In the genomic region with DNA sequence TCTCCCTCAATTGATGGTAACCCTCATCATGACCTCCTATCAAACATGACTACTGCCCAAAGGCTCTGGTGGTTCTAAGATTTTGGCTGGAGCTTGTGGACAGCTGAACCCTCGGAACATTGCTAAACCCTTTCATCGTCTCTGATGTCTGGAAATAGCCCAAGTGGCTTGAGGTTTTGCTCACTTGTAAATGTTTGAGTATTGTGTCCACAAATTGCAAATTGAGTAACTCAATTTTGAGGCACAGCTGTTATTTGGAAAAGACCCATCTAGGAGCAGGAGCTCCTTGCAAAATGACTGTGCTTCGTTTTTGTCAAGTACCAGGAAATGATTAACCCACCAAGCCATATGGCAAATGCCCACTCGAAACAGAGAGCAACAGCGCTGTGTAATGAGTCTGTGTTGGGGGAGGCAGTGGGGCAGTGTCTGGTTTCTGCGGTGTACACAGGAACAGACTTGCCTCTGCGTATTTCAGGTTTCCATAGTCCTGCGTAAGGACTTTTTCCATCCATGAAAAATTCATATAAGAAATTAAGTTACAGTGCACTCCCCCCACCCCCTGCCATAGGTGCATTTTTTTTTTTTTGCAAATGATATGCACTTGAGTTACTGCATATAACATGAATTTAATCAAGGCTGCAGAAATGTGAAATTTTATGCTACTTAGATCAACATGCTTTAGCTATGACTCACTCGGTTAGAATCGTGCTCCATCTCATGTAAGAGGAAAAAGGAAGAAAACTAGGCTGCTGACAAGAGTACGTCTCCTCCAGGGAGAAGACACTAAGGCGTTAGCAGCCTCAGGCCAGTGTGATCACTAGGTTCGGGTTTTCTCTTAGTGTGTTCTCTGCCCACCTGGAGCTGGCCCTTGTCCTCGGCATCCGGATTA, we compare ENCODE assay signal across 13 mouse cellular contexts. TPM values are rescaled to one million over a fixed set of nuclear protein-coding genes. Genes with fewer than 3 reads are reported as not detected.
DNase-seq lines count a peak whose midpoint lies in the region; ATAC-seq and TF ChIP-seq lines count a peak whose summit lies in the region.
"Had no signal": no experiment of that assay in that cellular context is flagged by ENCODE, and none has a peak within 500 bp of the region (broad histone marks: within the 10 kb centered on the region; RNA-seq: fewer than 3 reads in every experiment).

No protein-coding gene starts in this region.

- no peak for TF ChIP-seq CTCF in liver, adult 2 months (IDR thresholded peaks at IDR 0.05; ENCODE audit: low read depth, low read length)
- no peak for TF ChIP-seq CTCF in liver, postnatal 0 days (IDR thresholded peaks at IDR 0.05; ENCODE audit: low read depth)

- no peaks in the 10 kb centered on the region for H3K9me3 ChIP-seq in liver, postnatal 0 days (ENCODE audit: low read length)
- no peaks in the 10 kb centered on the region for H3K9me3 ChIP-seq in embryonic facial prominence, embryonic 14.5 days (ENCODE audit: control insufficient read depth, low read length)
- no peaks in the 10 kb centered on the region for H3K9me3 ChIP-seq in forebrain, embryonic 15.5 days

- H3K79me2 ChIP-seq in liver, adult 2 months (ENCODE audit: control insufficient read depth, insufficient read depth, low read length): no peaks in the 10 kb centered on the region

- no peak overlapping the region for H3K4me3 ChIP-seq in liver, adult 2 months (ENCODE audit: insufficient read depth, low read depth, low read length)
- no peak overlapping the region for H3K4me3 ChIP-seq in liver, postnatal 0 days (ENCODE audit: low read depth, low read length)
- no peak overlapping the region for H3K4me3 ChIP-seq in embryonic facial prominence, embryonic 14.5 days (ENCODE audit: low read depth, low read length)
- no peak overlapping the region for H3K4me3 ChIP-seq in forebrain, embryonic 15.5 days
- H3K4me3 ChIP-seq: erythroblast, embryonic 14.5 days had no signal

- H3K4me2 ChIP-seq in liver, postnatal 0 days (ENCODE audit: low read depth, low read length): no peak overlapping the region
- H3K4me2 ChIP-seq in embryonic facial prominence, embryonic 14.5 days (ENCODE audit: low read depth, low read length): no peak overlapping the region
- no peak overlapping the region for H3K4me2 ChIP-seq in forebrain, embryonic 15.5 days (replicated peaks)

- no peaks in the 10 kb centered on the region for H3K27me3 ChIP-seq in liver, adult 2 months (ENCODE audit: control insufficient read depth, insufficient read depth, low read length)
- no peaks in the 10 kb centered on the region for H3K27me3 ChIP-seq in liver, postnatal 0 days (ENCODE audit: insufficient read depth, low read length)
- no peaks in the 10 kb centered on the region for H3K27me3 ChIP-seq in embryonic facial prominence, embryonic 14.5 days (replicated peaks; ENCODE audit: control insufficient read depth, insufficient read depth, low read length)
- no peaks in the 10 kb centered on the region for H3K27me3 ChIP-seq in forebrain, embryonic 15.5 days

- no peak for ATAC-seq in liver, postnatal 0 days
- ATAC-seq in embryonic facial prominence, embryonic 14.5 days (ENCODE audit: low read depth): peak; percentile 83
- ATAC-seq in megakaryocyte progenitor cell, adult 5-6 weeks (replicated peaks; ENCODE audit: poor library complexity): peak; percentile 19; the same call in 1 of the 2 replicates
- ATAC-seq in forebrain, embryonic 15.5 days (replicated peaks): no peak

- H3K9ac ChIP-seq in liver, adult 2 months (ENCODE audit: low read depth, low read length): no peak overlapping the region
- no peak overlapping the region for H3K9ac ChIP-seq in liver, postnatal 0 days (replicated peaks)
- no peak overlapping the region for H3K9ac ChIP-seq in embryonic facial prominence, embryonic 14.5 days (ENCODE audit: low read depth, low read length)
- no peak overlapping the region for H3K9ac ChIP-seq in forebrain, embryonic 15.5 days (replicated peaks)

- no peaks in the 10 kb centered on the region for H3K4me1 ChIP-seq in liver, adult 2 months (ENCODE audit: control insufficient read depth, insufficient read depth, low read length)
- H3K4me1 ChIP-seq in liver, postnatal 0 days (ENCODE audit: insufficient read depth): no peaks in the 10 kb centered on the region; the same call in 1 of the 2 replicates
- peaks cover 5% of the 10 kb centered on the region; the same call in 1 of the 2 replicates for H3K4me1 ChIP-seq in embryonic facial prominence, embryonic 14.5 days (ENCODE audit: control insufficient read depth, insufficient read depth, low read length)
- no peaks in the 10 kb centered on the region for H3K4me1 ChIP-seq in forebrain, embryonic 15.5 days

- no peak for TF ChIP-seq POLR2A in liver, adult 2 months (IDR thresholded peaks at IDR 0.05; ENCODE audit: extremely low read depth, insufficient read depth, low read length)

- TF ChIP-seq EP300 in liver, postnatal 0 days (IDR thresholded peaks at IDR 0.05; ENCODE audit: low read depth): no peak

- H3K27ac ChIP-seq in liver, adult 2 months (replicated peaks; ENCODE audit: insufficient read depth, low read depth, low read length): no peak overlapping the region
- H3K27ac ChIP-seq in liver, postnatal 0 days (ENCODE audit: low read depth): no peak overlapping the region
- no peak overlapping the region for H3K27ac ChIP-seq in embryonic facial prominence, embryonic 14.5 days (replicated peaks; ENCODE audit: low read depth, low read length)
- no peak overlapping the region for H3K27ac ChIP-seq in forebrain, embryonic 15.5 days (replicated peaks)

- peak; percentile 27 for DNase-seq in gastrocnemius, adult 18-20 months (ENCODE audit: low spot score)
- DNase-seq in gastrocnemius, adult 8-10 months (ENCODE audit: low spot score in 2 of 2): no peak
- DNase-seq in liver, adult 2 months (ENCODE audit: extremely low read depth, low read depth, low spot score): peak; percentile 80
- no peak for DNase-seq in liver, postnatal 0 days
- DNase-seq in embryonic facial prominence, embryonic 14.5 days (ENCODE audit: low spot score): peak; percentile 69
- DNase-seq in cerebellum, adult 8-10 months: no peak
- DNase-seq: cerebellum, postnatal 14 days; gastrocnemius, postnatal 25 days; kidney, adult 18-20 months; midbrain, embryonic 14.5 days had no signal

- H3K36me3 ChIP-seq in liver, adult 2 months (ENCODE audit: control insufficient read depth, insufficient read depth, low read length): no peaks in the 10 kb centered on the region
- H3K36me3 ChIP-seq in liver, postnatal 0 days (replicated peaks; ENCODE audit: insufficient read depth, low read length): no peaks in the 10 kb centered on the region
- H3K36me3 ChIP-seq in embryonic facial prominence, embryonic 14.5 days (ENCODE audit: control insufficient read depth, insufficient read depth, low read length): no peaks in the 10 kb centered on the region
- no peaks in the 10 kb centered on the region for H3K36me3 ChIP-seq in forebrain, embryonic 15.5 days

- 65% methylated on average over 15 of the region's 15 CpGs for WGBS in liver, adult 2 months
- WGBS in liver, postnatal 0 days (ENCODE audit: insufficient replicate concordance): 74% methylated on average over 15 of the region's 15 CpGs
- 36% methylated on average over 15 of the region's 15 CpGs for WGBS in embryonic facial prominence, embryonic 14.5 days
- 75% methylated on average over 15 of the region's 15 CpGs for WGBS in forebrain, embryonic 15.5 days

RNA-seq across cellular contexts. Expression of a gene that starts 50.9 kb away (rescaled TPM):
- 10 to 100 TPM; 12.8 to 13.4 TPM for total RNA-seq in gastrocnemius, adult 18-20 months (2021)
- 10 to 100 TPM; 10.6 to 13.6 (median 12.0) TPM for total RNA-seq in gastrocnemius, adult 8-10 months (2022)
- 8.5 and 9.2 TPM in 2 replicates for total RNA-seq in liver, adult 2 months (2014; rRNA removed)
- polyA plus RNA-seq in liver, adult 2 months (2012; rRNA removed): 10.7 and 11.1 TPM in 2 replicates
- polyA plus RNA-seq in liver, postnatal 0 days (2015; fragmentation: Nextera tagmentation; extraction: Ambion mirVana): 13.9 and 14.2 TPM in 2 replicates
- polyA plus RNA-seq in embryonic facial prominence, embryonic 14.5 days (2014; fragmentation: Nextera tagmentation; extraction: Ambion mirVana): 4.8 and 5.2 TPM in 2 replicates
- 13.3 and 22.5 TPM in 2 replicates for total RNA-seq in megakaryocyte progenitor cell, adult 5-6 weeks (2015)
- total RNA-seq in megakaryocyte progenitor cell, adult 5-6 weeks (2017): 16.2 and 17.0 TPM in 2 replicates
- polyA plus RNA-seq in forebrain, embryonic 15.5 days (2015; fragmentation: Nextera tagmentation; extraction: Ambion mirVana): 2.5 TPM in 2 replicates

Comparison
In these comparisons a context has a peak if more than half of its experiments do, and no peak if none do; other contexts are left out.
1. DNase-seq: peak in gastrocnemius, adult 18-20 months (single experiment), liver, adult 2 months (single experiment) and embryonic facial prominence, embryonic 14.5 days (single experiment); none in gastrocnemius, adult 8-10 months (0 of 2), liver, postnatal 0 days (single experiment) and cerebellum, adult 8-10 months (single experiment).
2. ATAC-seq: peak in embryonic facial prominence, embryonic 14.5 days (single experiment) and megakaryocyte progenitor cell, adult 5-6 weeks (single experiment); none in liver, postnatal 0 days (single experiment) and forebrain, embryonic 15.5 days (single experiment).